Mouse (Mus musculus) MEL (cell line): ENCODE data around the gene Nrtn. TPM values are rescaled to one million over a fixed set of nuclear protein-coding genes. Genes with fewer than 3 reads are reported as not detected.

ENCODE experiments used
- DNase-seq: peaks from one replicate; pipeline ENCODE4 v3.0.0; 2011; ENCODE audit warnings: low read depth, low spot score
- H3K27ac ChIP-seq: 2 replicates; pipeline ENCODE4 v1.5.1; 2012; ENCODE audit warnings: low read depth, mild to moderate bottlenecking, control low read depth, low read length, moderate library complexity; ENCODE audit not compliant: control insufficient read depth
- H3K27me3 ChIP-seq, 2 experiments: fragments of 150-350 bp in 1 of 2; sonication (generic) in 1 of 2; 2 replicates each; pipeline ENCODE4 v1.6.1; 2012; ENCODE audit warnings: low read length in 2 of 2, mild to moderate bottlenecking in 2 of 2, improper control_type of control experiment in 1 of 2, moderate library complexity in 1 of 2; ENCODE audit not compliant: insufficient read depth in 2 of 2, control insufficient read depth in 1 of 2
- H3K36me3 ChIP-seq, 2 experiments: 2 replicates each; pipeline ENCODE4 v1.6.1; 2012 to 2014; ENCODE audit warnings: low read length in 2 of 2, improper control_type of control experiment in 1 of 2, inconsistent platforms in 1 of 2, mild to moderate bottlenecking in 1 of 2; ENCODE audit not compliant: insufficient read depth in 2 of 2, control insufficient read depth in 1 of 2
- H3K4me1 ChIP-seq, 2 experiments: fragments of 150-350 bp in 1 of 2; sonication (generic) in 1 of 2; 2 replicates each; pipeline ENCODE4 v1.6.1; 2012; ENCODE audit warnings: low read length in 2 of 2, improper control_type of control experiment in 1 of 2, mild to moderate bottlenecking in 1 of 2; ENCODE audit not compliant: insufficient read depth in 2 of 2, control insufficient read depth in 1 of 2
- H3K4me3 ChIP-seq, 2 experiments: fragments of 150-350 bp in 1 of 2; sonication (generic) in 1 of 2; 2 replicates each; pipeline ENCODE4 v1.5.1; 2012; ENCODE audit warnings: low read depth in 2 of 2, low read length in 2 of 2, mild to moderate bottlenecking in 2 of 2, moderate library complexity in 2 of 2, control low read depth in 1 of 2, improper control_type of control experiment in 1 of 2; ENCODE audit not compliant: control insufficient read depth in 1 of 2, insufficient read depth in 1 of 2
- H3K79me2 ChIP-seq: 2 replicates; pipeline ENCODE4 v1.6.1; 2012; ENCODE audit warnings: mild to moderate bottlenecking, low read length, moderate library complexity; ENCODE audit not compliant: control insufficient read depth, poor library complexity, insufficient read depth
- H3K9ac ChIP-seq: 2 replicates; pipeline ENCODE4 v1.6.1; 2012; ENCODE audit warnings: low read depth, mild to moderate bottlenecking, control low read depth, low read length, moderate library complexity; ENCODE audit not compliant: control insufficient read depth, poor library complexity, severe bottlenecking
- H3K9me3 ChIP-seq: fragments of 150-350 bp; sonication (generic); replicated peaks from 2 replicates; pipeline ENCODE4 v1.6.1; 2012; ENCODE audit warnings: mild to moderate bottlenecking, low read length, improper control_type of control experiment, moderate library complexity; ENCODE audit not compliant: insufficient read depth
- BHLHE40 ChIP-seq: IDR thresholded peaks from 2 replicates; pipeline ENCODE4 v1.6.1; 2012; ENCODE audit warnings: low read depth, mild to moderate bottlenecking, inconsistent platforms, low read length, improper control_type of control experiment, borderline replicate concordance
- CTCF ChIP-seq, 3 experiments: IDR thresholded peaks in 2 of 3; conservative IDR thresholded peaks in 1 of 3; 2 replicates each; pipeline ENCODE4 v1.5.1; 2011 to 2012; ENCODE audit warnings: low read length in 3 of 3, low read depth in 2 of 3, mild to moderate bottlenecking in 2 of 3, improper control_type of control experiment in 1 of 3, inconsistent platforms in 1 of 3, mixed read lengths in 1 of 3, moderate library complexity in 1 of 3; ENCODE audit not compliant: control insufficient read depth in 1 of 3, insufficient read depth in 1 of 3, poor library complexity in 1 of 3, severe bottlenecking in 1 of 3
- EP300 ChIP-seq, 2 experiments: IDR thresholded peaks; 2 replicates each; pipeline ENCODE4 v1.6.1; 2011; ENCODE audit warnings: improper control_type of control experiment in 2 of 2, low read length in 2 of 2, low read depth in 1 of 2, mild to moderate bottlenecking in 1 of 2
- ETS1 ChIP-seq: IDR thresholded peaks from 2 replicates; pipeline ENCODE4 v1.6.1; 2012; ENCODE audit warnings: low read depth, mild to moderate bottlenecking, inconsistent platforms, low read length, improper control_type of control experiment, moderate library complexity
- GABPA ChIP-seq: IDR thresholded peaks from 2 replicates; pipeline ENCODE4 v1.6.1; 2012; ENCODE audit warnings: low read depth, mild to moderate bottlenecking, inconsistent platforms, low read length, improper control_type of control experiment, moderate library complexity
- MAZ ChIP-seq: IDR thresholded peaks from 2 replicates; pipeline ENCODE4 v1.6.1; 2012; ENCODE audit warnings: low read depth, mild to moderate bottlenecking, inconsistent platforms, low read length, improper control_type of control experiment
- MEF2A ChIP-seq: IDR thresholded peaks from 2 replicates; pipeline ENCODE4 v1.6.1; 2014; ENCODE audit warnings: low read depth, mild to moderate bottlenecking, inconsistent platforms, low read length, improper control_type of control experiment; ENCODE audit not compliant: poor library complexity, insufficient replicate concordance, severe bottlenecking; ENCODE audit errors: extremely low read depth
- NRF1 ChIP-seq: IDR thresholded peaks from 2 replicates; pipeline ENCODE4 v1.6.1; 2014; ENCODE audit warnings: low read depth, mild to moderate bottlenecking, inconsistent platforms, low read length, improper control_type of control experiment, moderate library complexity; ENCODE audit not compliant: poor library complexity, insufficient read depth, severe bottlenecking
- POLR2AphosphoS2 ChIP-seq: IDR thresholded peaks from 2 replicates; pipeline ENCODE4 v1.6.1; 2011; ENCODE audit warnings: low read length, improper control_type of control experiment
- POLR2AphosphoS5 ChIP-seq: IDR thresholded peaks from 2 replicates; pipeline ENCODE4 v1.6.1; 2012; ENCODE audit warnings: low read depth, borderline replicate concordance, mild to moderate bottlenecking, inconsistent platforms, low read length, moderate library complexity, mixed read lengths
- RAD21 ChIP-seq: IDR thresholded peaks from 2 replicates; pipeline ENCODE4 v1.6.1; 2011; ENCODE audit warnings: mild to moderate bottlenecking, low read depth, low read length, improper control_type of control experiment
- RCOR1 ChIP-seq: IDR thresholded peaks from 2 replicates; pipeline ENCODE4 v1.6.1; 2012; ENCODE audit warnings: low read depth, mild to moderate bottlenecking, inconsistent platforms, low read length, improper control_type of control experiment
- SIN3A ChIP-seq: IDR thresholded peaks from 2 replicates; pipeline ENCODE4 v1.6.1; 2012; ENCODE audit warnings: low read length, improper control_type of control experiment, inconsistent platforms
- SMC3 ChIP-seq: IDR thresholded peaks from 2 replicates; pipeline ENCODE4 v1.6.1; 2011; ENCODE audit warnings: low read depth, low read length, improper control_type of control experiment
- ZC3H11A ChIP-seq: IDR thresholded peaks from 2 replicates; pipeline ENCODE4 v1.6.1; 2012; ENCODE audit warnings: low read depth, mild to moderate bottlenecking, inconsistent platforms, low read length, improper control_type of control experiment
- ZKSCAN1 ChIP-seq: IDR thresholded peaks from 2 replicates; pipeline ENCODE4 v1.6.1; 2012; ENCODE audit warnings: low read depth, mild to moderate bottlenecking, inconsistent platforms, low read length, improper control_type of control experiment, moderate library complexity
- ZNF384 ChIP-seq: IDR thresholded peaks from 2 replicates; pipeline ENCODE4 v1.6.1; 2012; ENCODE audit warnings: low read depth, mild to moderate bottlenecking, inconsistent platforms, low read length, improper control_type of control experiment
- polyA plus RNA-seq, 2 experiments: library from polyadenylated mRNA; stranded (reverse) in 1 of 2; unstranded in 1 of 2; fragments of >175 nt in 1 of 2; fragments of >200 nt in 1 of 2; gene quantifications; 2 replicates each; pipeline versions ENCODE4 v1.2.1 to v1.2.4; 2012; ENCODE audit warnings: low replicate concordance in 2 of 2, low read depth in 1 of 2; ENCODE audit not compliant: insufficient read length in 2 of 2, insufficient read depth in 1 of 2, missing spikeins in 1 of 2
- total RNA-seq: library from RNA; depleted of rRNA; stranded (reverse); fragments of 300-350 nt; gene quantifications from 2 replicates; pipeline ENCODE4 v1.2.3, GENCODE M21; 2012

Nrtn gene
- total and polyA plus RNA-seq, 3 experiments: 10.9 to 11.8 TPM; not detected in 1

- no peaks in the 10 kb centered on the region for H3K9me3 ChIP-seq
- H3K27me3 ChIP-seq: no peaks in the 10 kb centered on the region
- no peak overlapping the region for H3K4me3 ChIP-seq
- no peak overlapping the region for H3K27ac ChIP-seq
- H3K36me3 ChIP-seq: no peaks in the 10 kb centered on the region
- H3K79me2 ChIP-seq: no peaks in the 10 kb centered on the region
- TF ChIP-seq SIN3A (no peak), ZNF384 (no peak), MEF2A (no peak), MAZ (no peak), SMC3 (no peak), ZC3H11A (no peak), CTCF (IDR thresholded peaks at IDR 0.05 in 2 of 3, conservative IDR thresholded peaks at IDR 0.05 in 1 of 3; ENCODE audit: control insufficient read depth in 1 of 3, insufficient read depth in 1 of 3, low read depth in 2 of 3, low read length in 3 of 3, poor library complexity in 1 of 3, severe bottlenecking in 1 of 3) (no peak), NRF1 (no peak)
- TF ChIP-seq, all 39 proteins: peak for 0
- DNase-seq: no peak
- Histone ChIP-seq H3K4me1 (no peaks in the 10 kb centered on the region), H3K9ac (no peak overlapping the region)
Observed at GRCm38 (mm10) chr17:56778779-56779362, 21.5 kb upstream of the Nrtn start.

- Histone ChIP-seq H3K4me3 (no peak overlapping the region), H3K27me3 (no peaks in the 10 kb centered on the region), H3K27ac (no peak overlapping the region), H3K79me2 (no peaks in the 10 kb centered on the region), H3K9me3 (no peaks in the 10 kb centered on the region), H3K4me1 (no peaks in the 10 kb centered on the region)
- DNase-seq: peak; percentile 25
- TF ChIP-seq POLR2AphosphoS2: no peak
- TF ChIP-seq GABPA: no peak
- TF ChIP-seq RAD21: peak; percentile 22
- TF ChIP-seq CTCF (IDR thresholded peaks at IDR 0.05 in 2 of 3, conservative IDR thresholded peaks at IDR 0.05 in 1 of 3; ENCODE audit: control insufficient read depth in 1 of 3, insufficient read depth in 1 of 3, low read depth in 2 of 3, low read length in 3 of 3, poor library complexity in 1 of 3, severe bottlenecking in 1 of 3): peak; percentile 20 to 51 (median 51); a peak in 5 of 6 replicates
- peak; percentile 17; the same call in 1 of the 2 replicates for TF ChIP-seq SMC3
- TF ChIP-seq NRF1: no peak
- no peak for TF ChIP-seq POLR2AphosphoS5
- no peak for TF ChIP-seq ZKSCAN1
- no peak for TF ChIP-seq BHLHE40
- TF ChIP-seq RCOR1: no peak
- TF ChIP-seq ZNF384: no peak
- TF ChIP-seq ETS1: no peak
- TF ChIP-seq EP300 (IDR thresholded peaks at IDR 0.05; ENCODE audit: low read depth in 1 of 2, low read length in 2 of 2): no peak
- TF ChIP-seq, all 39 proteins: peak for 3
- no peak overlapping the region for H3K9ac ChIP-seq
- no peaks in the 10 kb centered on the region for H3K36me3 ChIP-seq
Observed at GRCm38 (mm10) chr17:56777568-56777967, 20.2 kb upstream of the Nrtn start.
